Mouse (Mus musculus) midbrain, embryonic 12.5 days (tissue): ENCODE results near the gene Gm28036. TPM values are rescaled to one million over a fixed set of nuclear protein-coding genes. Genes with fewer than 3 reads are reported as not detected.

Source experiments
- ATAC-seq: fragments of 200-750 bp; cut with Nextera tagmentation; 2 replicates; pipeline ENCODE4 v1.8.0; 2017; ENCODE audit warnings: low read depth, moderate TSS enrichment, moderate library complexity; ENCODE audit not compliant: low FRiP score
- H3K27ac ChIP-seq: fragments of 300-500 bp; sonication (generic); replicated peaks from 2 replicates; pipeline ENCODE4 v1.5.1; 2016; ENCODE audit warnings: mild to moderate bottlenecking
- H3K27me3 ChIP-seq: fragments of 300-500 bp; sonication (generic); 2 replicates; pipeline ENCODE4 v1.6.1; 2016; ENCODE audit warnings: mild to moderate bottlenecking
- H3K36me3 ChIP-seq: fragments of 300-500 bp; sonication (generic); 2 replicates; pipeline ENCODE4 v1.6.1; 2016
- H3K4me1 ChIP-seq: fragments of 300-500 bp; sonication (generic); 2 replicates; pipeline ENCODE4 v1.6.1; 2016
- H3K4me2 ChIP-seq: fragments of 300-500 bp; sonication (generic); replicated peaks from 2 replicates; pipeline ENCODE4 v1.6.1; 2016; ENCODE audit warnings: mild to moderate bottlenecking, moderate library complexity
- H3K4me3 ChIP-seq: fragments of 300-500 bp; sonication (generic); 2 replicates; pipeline ENCODE4 v1.5.1; 2016; ENCODE audit warnings: mild to moderate bottlenecking
- H3K9ac ChIP-seq: fragments of 300-500 bp; sonication (generic); replicated peaks from 2 replicates; pipeline ENCODE4 v1.6.1; 2016; ENCODE audit warnings: mild to moderate bottlenecking, moderate library complexity
- H3K9me3 ChIP-seq: fragments of 300-500 bp; sonication (generic); 2 replicates; pipeline ENCODE4 v1.6.1; 2016; ENCODE audit warnings: mild to moderate bottlenecking
- WGBS: fragments of 180-500 bp; shearing (Covaris S2); methylation state at CpG from one replicate; pipeline ENCODE4 v1.1.7; 2016; 5-methylcytosine and 5-hydroxymethylcytosine counted together
- polyA plus RNA-seq: library from polyadenylated mRNA; unstranded; fragments of >200 nt; fragmentation: Nextera tagmentation; extraction: Ambion mirVana; gene quantifications from 2 replicates; pipeline ENCODE4 v1.2.1, GENCODE M21; 2016

Gm28036 gene
- 24.0 and 33.3 TPM in 2 replicates for polyA plus RNA-seq

GRCm38 (mm10) chr2:156126992-156127391 is at the start of gene Gm28036:
Gene Gm28036 (minus strand): TSS chr2:156127092.
- no peaks in the 10 kb centered on the region for H3K9me3 ChIP-seq
- ATAC-seq, result no peak
- peaks cover 17% of the 10 kb centered on the region for H3K36me3 ChIP-seq

DNA sequence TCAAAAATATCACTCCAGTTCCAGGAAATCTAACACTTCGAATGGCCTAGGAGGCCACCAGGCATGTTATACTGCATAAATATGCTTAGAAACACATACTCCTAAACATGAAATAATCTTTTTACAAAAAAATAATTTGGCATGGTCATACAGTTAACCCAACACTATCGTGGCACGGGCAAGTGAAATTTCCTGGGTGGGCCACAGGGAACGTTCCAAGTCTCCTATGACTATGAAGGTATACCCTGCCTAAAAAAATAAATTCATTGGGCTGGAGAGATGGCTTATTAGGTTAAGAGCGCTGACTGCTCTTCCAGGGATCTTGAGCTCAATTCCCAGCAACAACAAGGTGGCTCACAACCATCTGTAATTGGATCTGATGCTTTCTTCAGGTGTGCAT is 39.7 kb upstream of the Gm28036 start:
- H3K9me3 ChIP-seq, result no peaks in the 10 kb centered on the region
- peaks cover 87% of the 10 kb centered on the region for H3K36me3 ChIP-seq
- ATAC-seq, result no peak
- H3K4me1 ChIP-seq, result no peaks in the 10 kb centered on the region
- H3K27me3 ChIP-seq, result no peaks in the 10 kb centered on the region
- H3K27ac ChIP-seq, result no peak overlapping the region
- H3K4me3 ChIP-seq, result no peak overlapping the region
- WGBS, result 96% methylated on average over 5 of the region's 5 CpGs
- H3K4me2 ChIP-seq, result no peak overlapping the region
- H3K9ac ChIP-seq, result no peak overlapping the region

More at GRCm38 (mm10) chr2:156126992-156127391, at the start of gene Gm28036:
- Histone ChIP-seq H3K4me3 (no peak within 1 kb of the TSS), H3K27me3 (no peaks in the 10 kb centered on the region), H3K4me2 (no peak within 1 kb of the TSS), H3K9ac (no peak within 1 kb of the TSS), H3K27ac (no peak within 1 kb of the TSS), H3K4me1 (no peaks in the 10 kb centered on the region)
- 91% methylated on average over 5 of the region's 5 CpGs for WGBS

GRCm38 (mm10) chr2:156165478-156165877 is 38.6 kb upstream of the Gm28036 start:
- WGBS, result 100% methylated on average over 1 of the region's 1 CpGs
- no peak overlapping the region for H3K9ac ChIP-seq
- no peak for ATAC-seq
- peaks cover 83% of the 10 kb centered on the region for H3K36me3 ChIP-seq
- no peak overlapping the region for H3K4me3 ChIP-seq
- no peak overlapping the region for H3K27ac ChIP-seq
- H3K4me1 ChIP-seq, result no peaks in the 10 kb centered on the region
- no peak overlapping the region for H3K4me2 ChIP-seq
- H3K27me3 ChIP-seq, result no peaks in the 10 kb centered on the region
- H3K9me3 ChIP-seq, result no peaks in the 10 kb centered on the region

DNA sequence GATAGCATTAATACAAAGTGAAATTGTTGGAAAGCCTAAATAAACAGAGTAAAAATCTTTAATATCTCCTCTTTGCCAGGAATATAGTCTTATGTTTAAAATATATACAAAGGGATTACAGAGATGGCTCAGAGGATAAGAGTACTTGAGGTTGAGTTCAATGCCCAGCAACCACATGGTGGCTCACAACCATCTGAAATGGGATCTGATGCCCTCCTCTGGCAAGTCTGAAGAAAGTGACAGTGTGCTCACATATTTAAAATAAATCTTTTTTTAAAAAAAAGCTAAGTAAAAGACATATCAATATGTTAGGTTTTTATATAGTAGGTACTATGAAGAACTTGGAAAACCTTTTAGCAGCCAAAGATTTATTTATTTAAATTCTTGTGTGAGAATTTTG is 24.6 kb upstream of the Gm28036 start:
- no peaks in the 10 kb centered on the region for H3K4me1 ChIP-seq
- no peak overlapping the region for H3K4me3 ChIP-seq
- H3K9me3 ChIP-seq, result no peaks in the 10 kb centered on the region
- no peak overlapping the region for H3K27ac ChIP-seq
- no peaks in the 10 kb centered on the region for H3K27me3 ChIP-seq
- H3K9ac ChIP-seq, result no peak overlapping the region
- H3K4me2 ChIP-seq, result no peak overlapping the region
- peaks cover 76% of the 10 kb centered on the region for H3K36me3 ChIP-seq
- no peak for ATAC-seq

GRCm38 (mm10) chr2:156147316-156147915 is 20.5 kb upstream of the Gm28036 start:
- H3K4me3 ChIP-seq, result no peak overlapping the region
- ATAC-seq, result no peak
- no peak overlapping the region for H3K4me2 ChIP-seq
- H3K9me3 ChIP-seq, result no peaks in the 10 kb centered on the region
- peaks cover 48% of the 10 kb centered on the region for H3K36me3 ChIP-seq
- H3K27me3 ChIP-seq, result no peaks in the 10 kb centered on the region
- no peak overlapping the region for H3K27ac ChIP-seq
- H3K9ac ChIP-seq, result no peak overlapping the region
- peaks cover 13% of the 10 kb centered on the region for H3K4me1 ChIP-seq
- 93% methylated on average over 3 of the region's 3 CpGs for WGBS

- ATAC-seq, result no peak
- no peak overlapping the region for H3K9ac ChIP-seq
- H3K9me3 ChIP-seq, result no peaks in the 10 kb centered on the region
- H3K4me3 ChIP-seq, result no peak overlapping the region
- H3K4me2 ChIP-seq, result no peak overlapping the region
- no peak overlapping the region for H3K27ac ChIP-seq
- peaks cover 13% of the 10 kb centered on the region for H3K4me1 ChIP-seq
- WGBS, result 76% methylated on average over 5 of the region's 5 CpGs
- peaks cover 47% of the 10 kb centered on the region for H3K36me3 ChIP-seq
- H3K27me3 ChIP-seq, result no peaks in the 10 kb centered on the region
Observed at GRCm38 (mm10) chr2:156146272-156146989, 19.5 kb upstream of the Gm28036 start.

- peak overlapping the region; percentile 78; the same call in 1 of the 2 replicates for H3K4me3 ChIP-seq
- H3K36me3 ChIP-seq, result peaks cover 42% of the 10 kb centered on the region
- no peak for ATAC-seq
- H3K4me2 ChIP-seq, result peak overlapping the region; percentile 54; the same call in 1 of the 2 replicates
- H3K27me3 ChIP-seq, result no peaks in the 10 kb centered on the region
- H3K27ac ChIP-seq, result no peak overlapping the region
- no peak overlapping the region for H3K9ac ChIP-seq
- no peaks in the 10 kb centered on the region for H3K9me3 ChIP-seq
- 65% methylated on average over 11 of the region's 11 CpGs for WGBS
- H3K4me1 ChIP-seq, result peaks cover 13% of the 10 kb centered on the region
Observed at GRCm38 (mm10) chr2:156145486-156146130, 18.7 kb upstream of the Gm28036 start.

- peak within 1 kb of the TSS; percentile 95 for H3K27ac ChIP-seq
- H3K27me3 ChIP-seq, result no peaks in the 10 kb centered on the region
- peaks cover 31% of the 10 kb centered on the region for H3K36me3 ChIP-seq
- H3K9ac ChIP-seq, result peak within 1 kb of the TSS; percentile 81
- peaks cover 13% of the 10 kb centered on the region for H3K4me1 ChIP-seq
- no peaks in the 10 kb centered on the region for H3K9me3 ChIP-seq
- peak within 1 kb of the TSS; percentile 54 for H3K4me2 ChIP-seq
- H3K4me3 ChIP-seq, result peak within 1 kb of the TSS; percentile 78
- peak; percentile 97 for ATAC-seq
- under 1% methylated on average over 69 of the region's 70 CpGs for WGBS
Observed at GRCm38 (mm10) chr2:156143953-156144724, 17.2 kb upstream of the Gm28036 start, which contains the start of the genes Romo1 and Nfs1. Gene Romo1 (plus strand): TSS chr2:156144039. Gene Nfs1 (minus strand): TSS chr2:156144186.

- 3% methylated on average over 16 of the region's 16 CpGs for WGBS
- H3K4me3 ChIP-seq, result peak overlapping the region; percentile 78
Observed at GRCm38 (mm10) chr2:156143367-156143766, 16.5 kb upstream of the Gm28036 start.

GRCm38 (mm10) chr2:156142820-156143219 is 15.9 kb upstream of the Gm28036 start:
- no peak for ATAC-seq
- H3K9me3 ChIP-seq, result no peaks in the 10 kb centered on the region
- H3K4me3 ChIP-seq, result peak overlapping the region; percentile 78
- H3K9ac ChIP-seq, result peak overlapping the region; percentile 81; the same call in 1 of the 2 replicates
- no peak overlapping the region for H3K27ac ChIP-seq
- WGBS, result 85% methylated on average over 2 of the region's 2 CpGs
- H3K4me2 ChIP-seq, result peak overlapping the region; percentile 54
- H3K36me3 ChIP-seq, result peaks cover 18% of the 10 kb centered on the region
- peaks cover 13% of the 10 kb centered on the region for H3K4me1 ChIP-seq
- no peaks in the 10 kb centered on the region for H3K27me3 ChIP-seq

More at GRCm38 (mm10) chr2:156143367-156143766, 16.5 kb upstream of the Gm28036 start:
- Histone ChIP-seq H3K36me3 (peaks cover 23% of the 10 kb centered on the region), H3K4me1 (peaks cover 13% of the 10 kb centered on the region), H3K4me2 (peak overlapping the region; percentile 54), H3K27me3 (no peaks in the 10 kb centered on the region), H3K9me3 (no peaks in the 10 kb centered on the region), H3K9ac (peak overlapping the region; percentile 81), H3K27ac (peak overlapping the region; percentile 95)
- no peak for ATAC-seq

DNA sequence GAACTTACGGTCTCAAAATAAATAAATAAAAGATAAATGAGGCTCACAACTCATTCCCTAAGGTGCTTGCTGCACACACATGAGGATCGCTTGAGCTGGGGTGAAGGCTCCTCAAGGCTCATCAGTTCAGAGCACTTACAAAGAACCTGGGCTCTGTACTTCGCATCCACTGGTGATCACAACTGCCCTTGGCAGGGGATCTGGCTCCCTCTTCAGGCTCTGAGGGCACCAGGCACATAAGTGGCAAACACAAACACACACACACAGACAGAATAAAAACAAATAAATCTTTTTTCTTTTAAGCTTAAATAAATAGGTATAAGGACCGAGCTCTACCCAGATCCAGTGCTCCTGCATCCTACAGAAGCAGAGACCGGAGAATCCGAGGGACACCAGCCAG is 8.8 kb upstream of the Gm28036 start:
- H3K4me2 ChIP-seq, result no peak overlapping the region
- 91% methylated on average over 6 of the region's 6 CpGs for WGBS
- H3K27ac ChIP-seq, result no peak overlapping the region
- H3K4me3 ChIP-seq, result no peak overlapping the region
- no peaks in the 10 kb centered on the region for H3K27me3 ChIP-seq
- peaks cover 11% of the 10 kb centered on the region; the same call in 1 of the 2 replicates for H3K36me3 ChIP-seq
- ATAC-seq, result no peak
- no peaks in the 10 kb centered on the region for H3K9me3 ChIP-seq
- no peaks in the 10 kb centered on the region for H3K4me1 ChIP-seq
- no peak overlapping the region for H3K9ac ChIP-seq
